Mouse (Mus musculus): ENCODE measurements around the gene Hoxa4. TPM values are rescaled to one million over a fixed set of nuclear protein-coding genes. Genes with fewer than 3 reads are reported as not detected.

Gene Hoxa4
- polyA plus RNA-seq, 1 experiment from 2014 or later, result not detected

GRCm38 (mm10) chr6:52165441-52166370 is 25.8 kb downstream of the Hoxa4 start:
- whole genome bisulfite sequencing, result under 1% methylated on average over 28 of the region's 28 CpGs
- Histone ChIP-seq H3K27me3 (ENCODE audit: poor library complexity, severe bottlenecking) (peaks cover 100% of the 10 kb centered on the region), H3K27ac (no peak overlapping the region), H3K36me3 (replicated peaks) (no peaks in the 10 kb centered on the region), H3K4me1 (peaks cover 20% of the 10 kb centered on the region), H3K4me3 (no peak overlapping the region), H3K9me3 (no peaks in the 10 kb centered on the region)
- peak; percentile 44 for DNase-seq (ENCODE audit: extremely low spot score, low spot score)

- Histone ChIP-seq H3K4me3 (no peak within 1 kb of the TSS; the same call in 1 of the 2 replicates), H3K36me3 (replicated peaks) (no peaks in the 10 kb centered on the region), H3K9me3 (no peaks in the 10 kb centered on the region), H3K27ac (no peak within 1 kb of the TSS), H3K27me3 (ENCODE audit: poor library complexity, severe bottlenecking) (peaks cover 100% of the 10 kb centered on the region), H3K4me1 (peaks cover 16% of the 10 kb centered on the region)
- peak; percentile 36 for DNase-seq (ENCODE audit: extremely low spot score, low spot score)
- under 1% methylated on average over 25 of the region's 25 CpGs for WGBS
Measured at GRCm38 (mm10) chr6:52164626-52165440, 26.7 kb downstream of the Hoxa4 start, which contains the start of gene Hoxa2. Gene Hoxa2 (minus strand): TSS chr6:52164831.

GRCm38 (mm10) chr6:52164051-52164625 is 27.4 kb downstream of the Hoxa4 start:
- WGBS, result under 1% methylated on average over 39 of the region's 39 CpGs
- Histone ChIP-seq H3K9me3 (no peaks in the 10 kb centered on the region), H3K4me1 (peaks cover 19% of the 10 kb centered on the region), H3K27me3 (ENCODE audit: poor library complexity, severe bottlenecking) (peaks cover 100% of the 10 kb centered on the region), H3K27ac (no peak overlapping the region), H3K36me3 (replicated peaks) (no peaks in the 10 kb centered on the region), H3K4me3 (no peak overlapping the region; the same call in 1 of the 2 replicates)
- DNase-seq (ENCODE audit: extremely low spot score, low spot score), result peak; percentile 63

GRCm38 (mm10) chr6:52163366-52164031 is 28.1 kb downstream of the Hoxa4 start:
- H3K36me3 ChIP-seq (replicated peaks), result no peaks in the 10 kb centered on the region
- WGBS, result 1% methylated on average over 17 of the region's 17 CpGs
- H3K4me1 ChIP-seq, result peaks cover 25% of the 10 kb centered on the region
- no peak overlapping the region for H3K27ac ChIP-seq
- peak; percentile 62 for DNase-seq (ENCODE audit: extremely low spot score, low spot score)
- peaks cover 100% of the 10 kb centered on the region for H3K27me3 ChIP-seq (ENCODE audit: poor library complexity, severe bottlenecking)
- H3K9me3 ChIP-seq, result no peaks in the 10 kb centered on the region
- H3K4me3 ChIP-seq, result no peak overlapping the region

- H3K27me3 ChIP-seq (ENCODE audit: poor library complexity, severe bottlenecking), result peaks cover 100% of the 10 kb centered on the region
- H3K4me1 ChIP-seq, result peaks cover 32% of the 10 kb centered on the region
- H3K9me3 ChIP-seq, result no peaks in the 10 kb centered on the region
- no peak overlapping the region for H3K4me3 ChIP-seq
- peak; percentile 47 for DNase-seq (ENCODE audit: extremely low spot score, low spot score)
- no peaks in the 10 kb centered on the region for H3K36me3 ChIP-seq (replicated peaks)
- no peak overlapping the region for H3K27ac ChIP-seq
- WGBS, result under 1% methylated on average over 14 of the region's 14 CpGs
Measured at GRCm38 (mm10) chr6:52162611-52163365, 28.8 kb downstream of the Hoxa4 start.

GRCm38 (mm10) chr6:52162093-52162380 is 29.5 kb downstream of the Hoxa4 start:
- Histone ChIP-seq H3K4me1 (peaks cover 33% of the 10 kb centered on the region), H3K9me3 (no peaks in the 10 kb centered on the region), H3K4me3 (no peak overlapping the region), H3K36me3 (replicated peaks) (no peaks in the 10 kb centered on the region), H3K27ac (no peak overlapping the region), H3K27me3 (ENCODE audit: poor library complexity, severe bottlenecking) (peaks cover 100% of the 10 kb centered on the region)
- 2% methylated on average over 1 of the region's 1 CpGs for WGBS
- DNase-seq (ENCODE audit: extremely low spot score, low spot score), result no peak

- Histone ChIP-seq H3K36me3 (replicated peaks) (no peaks in the 10 kb centered on the region), H3K27ac (no peak overlapping the region), H3K4me3 (no peak overlapping the region), H3K27me3 (ENCODE audit: poor library complexity, severe bottlenecking) (peaks cover 100% of the 10 kb centered on the region), H3K9me3 (no peaks in the 10 kb centered on the region), H3K4me1 (peaks cover 33% of the 10 kb centered on the region)
- peak; percentile 14 for DNase-seq (ENCODE audit: extremely low spot score, low spot score)
- 1% methylated on average over 8 of the region's 8 CpGs for WGBS
Measured at GRCm38 (mm10) chr6:52161336-52162092, 30.0 kb downstream of the Hoxa4 start.

- DNase-seq (ENCODE audit: extremely low spot score, low spot score), result peak; percentile 54
- H3K4me1 ChIP-seq, result peaks cover 33% of the 10 kb centered on the region
- 1% methylated on average over 30 of the region's 30 CpGs for WGBS
- no peaks in the 10 kb centered on the region for H3K36me3 ChIP-seq (replicated peaks)
- peaks cover 100% of the 10 kb centered on the region for H3K27me3 ChIP-seq (ENCODE audit: poor library complexity, severe bottlenecking)
- H3K9me3 ChIP-seq, result no peaks in the 10 kb centered on the region
- H3K4me3 ChIP-seq, result no peak overlapping the region
- H3K27ac ChIP-seq, result no peak overlapping the region
Measured at GRCm38 (mm10) chr6:52160511-52161335, 30.8 kb downstream of the Hoxa4 start.

- H3K27ac ChIP-seq, result no peak overlapping the region
- H3K4me3 ChIP-seq, result no peak overlapping the region
- peaks cover 100% of the 10 kb centered on the region for H3K27me3 ChIP-seq (ENCODE audit: poor library complexity, severe bottlenecking)
- no peaks in the 10 kb centered on the region for H3K36me3 ChIP-seq (replicated peaks)
- H3K4me1 ChIP-seq, result peaks cover 33% of the 10 kb centered on the region
- peak; percentile 27 for DNase-seq (ENCODE audit: extremely low spot score, low spot score)
- H3K9me3 ChIP-seq, result no peaks in the 10 kb centered on the region
- 3% methylated on average over 9 of the region's 9 CpGs for whole genome bisulfite sequencing
Measured at GRCm38 (mm10) chr6:52159979-52160378, 31.6 kb downstream of the Hoxa4 start.

GRCm38 (mm10) chr6:52159164-52159761 is 32.3 kb downstream of the Hoxa4 start:
- H3K9me3 ChIP-seq, result no peaks in the 10 kb centered on the region
- WGBS, result 1% methylated on average over 12 of the region's 12 CpGs

More at GRCm38 (mm10) chr6:52159164-52159761, 32.3 kb downstream of the Hoxa4 start:
- peak; percentile 50 for DNase-seq (ENCODE audit: extremely low spot score, low spot score)
- H3K36me3 ChIP-seq (replicated peaks), result no peaks in the 10 kb centered on the region
- H3K4me1 ChIP-seq, result peaks cover 32% of the 10 kb centered on the region
- no peak overlapping the region for H3K27ac ChIP-seq
- peaks cover 100% of the 10 kb centered on the region for H3K27me3 ChIP-seq (ENCODE audit: poor library complexity, severe bottlenecking)
- H3K4me3 ChIP-seq, result peak overlapping the region; percentile 69
